In the genomic region with DNA sequence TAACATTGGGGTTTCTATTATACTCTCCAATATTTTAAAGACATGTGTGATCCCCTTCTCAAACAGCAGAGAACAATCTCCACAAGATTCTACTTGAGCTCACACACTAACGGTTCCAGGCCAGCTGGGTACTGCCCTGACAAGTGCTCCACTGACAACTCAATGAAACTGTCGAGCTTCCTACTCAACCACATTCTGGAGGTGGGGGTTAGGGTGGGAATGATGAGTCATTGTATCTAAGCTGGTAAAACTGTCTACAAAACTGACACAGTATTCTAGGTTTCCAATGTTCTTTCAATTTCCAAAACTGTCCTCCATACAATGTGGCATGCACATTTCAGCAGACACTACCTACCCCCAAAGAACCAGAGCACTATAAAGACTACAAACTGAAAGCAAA, we compare ENCODE assay signal across 8 mouse cellular contexts. TPM values are rescaled to one million over a fixed set of nuclear protein-coding genes. Genes with fewer than 3 reads are reported as not detected.
DNase-seq lines count a peak whose midpoint lies in the region; ATAC-seq lines count a peak whose summit lies in the region.

No protein-coding gene starts in this region.

- 32% methylated on average over 2 of the region's 2 CpGs for WGBS in hindbrain, embryonic 10.5 days
- 26% methylated on average over 2 of the region's 2 CpGs for WGBS in hindbrain, embryonic 11.5 days
- WGBS in limb, embryonic 10.5 days: 52% methylated on average over 2 of the region's 2 CpGs

- intact Hi-C loops in left cerebral cortex, postnatal 10 days (cut with DNase I): no loop called here

- H3K27me3 ChIP-seq in hindbrain, embryonic 10.5 days (ENCODE audit: insufficient read depth, poor library complexity, severe bottlenecking): no peaks in the 10 kb centered on the region
- no peaks in the 10 kb centered on the region for H3K27me3 ChIP-seq in hindbrain, embryonic 11.5 days (ENCODE audit: control insufficient read depth, insufficient read depth, low read length)
- no peaks in the 10 kb centered on the region for H3K27me3 ChIP-seq in limb, embryonic 10.5 days (ENCODE audit: low read depth, poor library complexity, severe bottlenecking)

- peaks cover 35% of the 10 kb centered on the region for H3K4me1 ChIP-seq in hindbrain, embryonic 10.5 days (replicated peaks)
- no peaks in the 10 kb centered on the region for H3K4me1 ChIP-seq in hindbrain, embryonic 11.5 days (replicated peaks; ENCODE audit: control insufficient read depth, insufficient read depth, low read length)
- peaks cover 28% of the 10 kb centered on the region for H3K4me1 ChIP-seq in limb, embryonic 10.5 days

- DNase-seq in hindbrain, embryonic 10.5 days (ENCODE audit: low spot score): no peak
- no peak for DNase-seq in hindbrain, embryonic 11.5 days (ENCODE audit: low spot score)
- no peak for DNase-seq in limb, embryonic 10.5 days (ENCODE audit: low spot score)
- DNase-seq in ovary, adult 18-20 months (ENCODE audit: low spot score): no peak
- no peak for DNase-seq in layer of hippocampus, adult 8-10 months (ENCODE audit: low spot score in 2 of 2)
- no peak for DNase-seq in left cerebral cortex, postnatal 10 days (ENCODE audit: extremely low spot score in 1 of 2, low spot score in 2 of 2)

- no peak overlapping the region for H3K27ac ChIP-seq in hindbrain, embryonic 10.5 days
- H3K27ac ChIP-seq in hindbrain, embryonic 11.5 days (ENCODE audit: low read depth, low read length): no peak overlapping the region
- no peak overlapping the region for H3K27ac ChIP-seq in limb, embryonic 10.5 days

- ATAC-seq in hindbrain, embryonic 11.5 days (ENCODE audit: low FRiP score): no peak
- peak; percentile 9 for ATAC-seq in CD4-positive, CD25-positive, alpha-beta regulatory T cell, adult 4 months
- peak; percentile 68 for ATAC-seq in common myeloid progenitor, adult 5-6 weeks (replicated peaks; ENCODE audit: low read depth, poor library complexity, severe bottlenecking)

- H3K4me2 ChIP-seq in hindbrain, embryonic 11.5 days (replicated peaks; ENCODE audit: low read depth, low read length): no peak overlapping the region

- H3K9me3 ChIP-seq in hindbrain, embryonic 10.5 days: no peaks in the 10 kb centered on the region
- no peaks in the 10 kb centered on the region for H3K9me3 ChIP-seq in hindbrain, embryonic 11.5 days (ENCODE audit: control insufficient read depth, low read length)
- H3K9me3 ChIP-seq in limb, embryonic 10.5 days (replicated peaks): no peaks in the 10 kb centered on the region

- no peak overlapping the region for H3K9ac ChIP-seq in hindbrain, embryonic 11.5 days (ENCODE audit: low read depth, low read length)

- peak overlapping the region; percentile 96; the same call in 1 of the 2 replicates for H3K4me3 ChIP-seq in hindbrain, embryonic 10.5 days
- no peak overlapping the region for H3K4me3 ChIP-seq in hindbrain, embryonic 11.5 days (ENCODE audit: low read depth, low read length)
- peak overlapping the region; percentile 98; the same call in 1 of the 2 replicates for H3K4me3 ChIP-seq in limb, embryonic 10.5 days

- H3K36me3 ChIP-seq in hindbrain, embryonic 10.5 days: peaks cover 66% of the 10 kb centered on the region
- H3K36me3 ChIP-seq in hindbrain, embryonic 11.5 days (ENCODE audit: control insufficient read depth, insufficient read depth, low read length): no peaks in the 10 kb centered on the region
- H3K36me3 ChIP-seq in limb, embryonic 10.5 days: peaks cover 80% of the 10 kb centered on the region

RNA-seq across cellular contexts. Expression of a gene that starts 4.8 kb away (rescaled TPM):
- 247 and 280 TPM in 2 replicates for polyA plus RNA-seq in hindbrain, embryonic 10.5 days (2016; fragmentation: Nextera tagmentation; extraction: Ambion mirVana)
- polyA plus RNA-seq in hindbrain, embryonic 11.5 days (2014; fragmentation: Nextera tagmentation; extraction: Ambion mirVana): 253 and 281 TPM in 2 replicates
- 10 to 100 TPM; 28.6 to 54.5 TPM for polyA plus RNA-seq in CD4-positive, CD25-positive, alpha-beta regulatory T cell, adult 4 months (2017; shearing (Covaris generic))
- 181 and 264 TPM in 2 replicates for total RNA-seq in common myeloid progenitor, adult 5-6 weeks (2017)
- polyA plus RNA-seq in limb, embryonic 10.5 days (2016; fragmentation: Nextera tagmentation; extraction: Ambion mirVana): 335 and 338 TPM in 2 replicates
- total RNA-seq in layer of hippocampus, adult 8-10 months (2022): 100 to 1,000 TPM; 171 to 222 (median 202) TPM
- 100 to 1,000 TPM; 229 to 243 TPM for total RNA-seq in left cerebral cortex, postnatal 10 days (2021)

RNA-seq across cellular contexts. Expression of a gene that starts 4.9 kb away (rescaled TPM):
- 1.7 and 1.9 TPM in 2 replicates for polyA plus RNA-seq in hindbrain, embryonic 10.5 days (2016; fragmentation: Nextera tagmentation; extraction: Ambion mirVana)
- 2.7 and 3.6 TPM in 2 replicates for polyA plus RNA-seq in hindbrain, embryonic 11.5 days (2014; fragmentation: Nextera tagmentation; extraction: Ambion mirVana)
- polyA plus RNA-seq in CD4-positive, CD25-positive, alpha-beta regulatory T cell, adult 4 months (2017; shearing (Covaris generic)): not detected
- total RNA-seq in common myeloid progenitor, adult 5-6 weeks (2017): 1.4 TPM in 1 of 2 replicates, not detected in the other
- polyA plus RNA-seq in limb, embryonic 10.5 days (2016; fragmentation: Nextera tagmentation; extraction: Ambion mirVana): 1.7 and 2.4 TPM in 2 replicates
- 1 to 10 TPM; 1.4 to 3.1 (median 1.6) TPM for total RNA-seq in layer of hippocampus, adult 8-10 months (2022)
- 1 to 10 TPM; 1.7 to 2.9 TPM for total RNA-seq in left cerebral cortex, postnatal 10 days (2021)
